Mouse (Mus musculus) forebrain, embryonic 16.5 days (tissue): Measurements from ENCODE around the gene Fry. TPM values are rescaled to one million over a fixed set of nuclear protein-coding genes. Genes with fewer than 3 reads are reported as not detected.

Experiments used
- ATAC-seq: fragments of 200-750 bp; cut with Nextera tagmentation; 2 replicates; pipeline ENCODE4 v1.8.0; 2017; ENCODE audit warnings: mild to moderate bottlenecking, moderate library complexity
- H3K27ac ChIP-seq: fragments of 300-500 bp; sonication (generic); 2 replicates; pipeline ENCODE4 v1.5.1; 2014; ENCODE audit warnings: low read length, control low read depth
- H3K27me3 ChIP-seq: fragments of 300-500 bp; sonication (generic); replicated peaks from 2 replicates; pipeline ENCODE4 v1.6.1; 2014; ENCODE audit warnings: low read length; ENCODE audit not compliant: control insufficient read depth, insufficient read depth
- H3K36me3 ChIP-seq: fragments of 300-500 bp; sonication (generic); 2 replicates; pipeline ENCODE4 v1.6.1; 2014; ENCODE audit not compliant: control insufficient read depth, insufficient read depth
- H3K4me1 ChIP-seq: fragments of 300-500 bp; sonication (generic); replicated peaks from 2 replicates; pipeline ENCODE4 v1.6.1; 2014; ENCODE audit warnings: low read length; ENCODE audit not compliant: control insufficient read depth, insufficient read depth
- H3K4me2 ChIP-seq: fragments of 300-500 bp; sonication (generic); 2 replicates; pipeline ENCODE4 v1.6.1; 2014; ENCODE audit warnings: mild to moderate bottlenecking, low read length, control low read depth
- H3K4me3 ChIP-seq: fragments of 300-500 bp; sonication (generic); replicated peaks from 2 replicates; pipeline ENCODE4 v1.5.1; 2014; ENCODE audit warnings: mild to moderate bottlenecking, low read length, control low read depth
- H3K9ac ChIP-seq: fragments of 300-500 bp; sonication (generic); replicated peaks from 2 replicates; pipeline ENCODE4 v1.6.1; 2014; ENCODE audit warnings: low read depth, low read length, control low read depth
- H3K9me3 ChIP-seq: fragments of 300-500 bp; sonication (generic); 2 replicates; pipeline ENCODE4 v1.6.1; 2016; ENCODE audit warnings: low read length; ENCODE audit not compliant: control insufficient read depth
- WGBS: fragments of 180-500 bp; shearing (Covaris S2); extraction: QIAGEN DNeasy Blood & Tissue Kit; methylation state at CpG from one replicate; pipeline ENCODE4 v1.1.7; 2014; 5-methylcytosine and 5-hydroxymethylcytosine counted together
- polyA plus RNA-seq: library from polyadenylated mRNA; unstranded; fragments of >200 nt; fragmentation: Nextera tagmentation; extraction: Ambion mirVana; gene quantifications from 2 replicates; pipeline ENCODE4 v1.2.1, GENCODE M21; 2015

Gene Fry
- polyA plus RNA-seq, 1 experiment from 2014 or later: 45.4 TPM

- no peaks in the 10 kb centered on the region for H3K27me3 ChIP-seq
- H3K4me1 ChIP-seq: peaks cover 15% of the 10 kb centered on the region
- H3K9me3 ChIP-seq: no peaks in the 10 kb centered on the region
- no peak overlapping the region for H3K27ac ChIP-seq
- peak overlapping the region; percentile 67 for H3K4me2 ChIP-seq
- no peak for ATAC-seq
- 71% methylated on average over 12 of the region's 12 CpGs for WGBS
- H3K4me3 ChIP-seq: no peak overlapping the region
- no peaks in the 10 kb centered on the region for H3K36me3 ChIP-seq
- no peak overlapping the region for H3K9ac ChIP-seq
Measured at GRCm38 (mm10) chr5:150263162-150263561, 144.7 kb downstream of the Fry start.

DNA sequence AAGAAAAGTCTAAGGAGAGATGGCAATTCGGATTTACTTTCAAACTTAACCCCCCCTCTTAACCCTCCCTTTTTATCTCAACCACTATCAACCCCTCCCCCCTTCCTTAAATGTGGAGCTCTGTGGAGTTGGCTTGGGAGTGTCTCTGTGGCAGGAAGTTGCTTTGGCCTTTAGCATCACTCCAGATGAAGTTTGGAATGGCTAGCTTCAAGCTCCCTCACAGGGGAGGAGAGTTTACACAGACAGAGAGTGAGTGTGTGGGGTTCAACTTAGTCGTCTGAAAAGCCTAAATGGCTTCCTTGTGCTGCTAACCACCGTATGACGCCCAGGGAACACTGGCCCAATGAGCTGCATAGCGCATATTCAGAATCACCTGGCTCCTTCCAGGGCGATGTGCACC, 145.2 kb downstream of the Fry start:
- WGBS: 85% methylated on average over 6 of the region's 6 CpGs
- no peaks in the 10 kb centered on the region for H3K27me3 ChIP-seq
- H3K4me1 ChIP-seq: peaks cover 12% of the 10 kb centered on the region
- H3K27ac ChIP-seq: no peak overlapping the region
- no peak overlapping the region for H3K4me3 ChIP-seq
- no peaks in the 10 kb centered on the region for H3K9me3 ChIP-seq
- no peak overlapping the region for H3K9ac ChIP-seq
- no peak overlapping the region for H3K4me2 ChIP-seq
- no peak for ATAC-seq
- no peaks in the 10 kb centered on the region for H3K36me3 ChIP-seq

DNA sequence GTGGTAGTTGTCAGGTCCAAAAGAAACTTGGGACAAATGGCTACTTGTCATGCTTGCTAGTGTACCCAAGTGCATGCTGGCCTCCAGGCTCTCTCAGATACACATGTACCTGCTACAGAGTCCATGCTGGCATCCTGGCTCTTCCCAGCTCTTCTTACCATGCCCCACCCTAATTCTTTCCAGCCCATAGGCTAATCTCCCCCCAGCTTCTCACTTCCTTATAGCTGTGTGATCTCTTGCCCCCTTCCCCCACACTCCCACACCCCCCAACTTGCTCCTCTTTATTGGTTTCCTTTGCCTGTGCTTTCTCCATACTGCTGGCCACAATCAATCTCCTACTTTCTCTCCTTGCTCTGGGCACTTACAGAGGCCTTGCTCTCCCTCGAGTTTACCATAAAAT, 146.6 kb downstream of the Fry start:
- 56% methylated on average over 1 of the region's 1 CpGs for WGBS
- Histone ChIP-seq H3K4me1 (peaks cover 9% of the 10 kb centered on the region), H3K36me3 (no peaks in the 10 kb centered on the region), H3K4me3 (no peak overlapping the region), H3K27me3 (no peaks in the 10 kb centered on the region), H3K9ac (no peak overlapping the region), H3K9me3 (no peaks in the 10 kb centered on the region), H3K4me2 (no peak overlapping the region), H3K27ac (no peak overlapping the region)
- ATAC-seq: no peak

GRCm38 (mm10) chr5:150265953-150266352, 147.5 kb downstream of the Fry start:
- Histone ChIP-seq H3K27me3 (no peaks in the 10 kb centered on the region), H3K4me1 (peaks cover 9% of the 10 kb centered on the region), H3K36me3 (no peaks in the 10 kb centered on the region), H3K4me3 (no peak overlapping the region), H3K9ac (no peak overlapping the region), H3K9me3 (no peaks in the 10 kb centered on the region), H3K27ac (no peak overlapping the region), H3K4me2 (no peak overlapping the region)
- ATAC-seq: no peak
- 63% methylated on average over 2 of the region's 2 CpGs for WGBS

DNA sequence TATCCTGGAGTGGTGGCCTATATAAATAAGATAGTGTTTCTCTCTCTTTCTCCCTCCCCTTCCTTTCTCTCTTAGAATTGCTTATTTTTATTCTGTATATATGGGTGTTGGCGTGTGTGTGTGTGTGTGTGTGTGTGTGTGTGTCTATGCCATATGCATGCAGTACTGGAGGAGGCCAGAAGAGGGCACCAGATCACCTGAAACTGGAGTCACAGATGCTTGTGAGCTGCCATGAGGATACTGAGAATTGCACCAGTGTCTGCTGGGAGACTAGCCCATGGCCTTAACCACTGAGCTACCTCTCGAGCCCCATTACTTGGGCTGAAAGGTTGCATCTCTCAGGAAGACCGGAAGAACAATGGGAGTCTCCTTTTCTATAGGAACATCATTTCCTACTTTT, 149.8 kb downstream of the Fry start:
- Histone ChIP-seq H3K4me2 (no peak overlapping the region), H3K4me3 (no peak overlapping the region), H3K9me3 (no peaks in the 10 kb centered on the region), H3K27me3 (no peaks in the 10 kb centered on the region), H3K4me1 (peaks cover 3% of the 10 kb centered on the region; the same call in 1 of the 2 replicates), H3K9ac (no peak overlapping the region), H3K27ac (no peak overlapping the region), H3K36me3 (no peaks in the 10 kb centered on the region)
- WGBS: 99% methylated on average over 3 of the region's 3 CpGs
- ATAC-seq: no peak

- Histone ChIP-seq H3K27ac (no peak overlapping the region), H3K9me3 (no peaks in the 10 kb centered on the region), H3K9ac (no peak overlapping the region), H3K4me3 (no peak overlapping the region), H3K36me3 (no peaks in the 10 kb centered on the region), H3K27me3 (no peaks in the 10 kb centered on the region), H3K4me1 (no peaks in the 10 kb centered on the region), H3K4me2 (no peak overlapping the region)
- 82% methylated on average over 4 of the region's 4 CpGs for WGBS
- no peak for ATAC-seq
Measured at GRCm38 (mm10) chr5:150270468-150270867, 152.0 kb downstream of the Fry start.

DNA sequence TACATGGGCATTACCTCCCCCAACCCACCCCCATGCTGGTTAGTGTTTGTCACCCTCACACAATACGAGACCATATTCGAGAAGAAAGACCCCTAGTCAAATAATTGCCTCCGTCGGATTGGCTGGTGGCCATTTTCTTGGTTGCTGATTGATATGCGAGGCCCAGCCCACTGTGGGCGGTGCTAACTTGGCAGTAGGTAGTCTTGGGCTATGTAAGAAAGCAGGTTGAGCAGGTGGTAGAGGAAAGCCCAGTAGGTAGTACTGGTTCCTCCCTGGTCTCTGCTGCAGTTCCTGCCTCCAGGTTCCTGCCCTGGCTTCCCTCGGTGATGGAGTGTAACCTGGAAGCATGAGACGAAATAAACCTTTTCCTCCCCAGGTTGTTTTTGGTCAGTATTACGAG, 153.7 kb downstream of the Fry start:
- H3K4me1 ChIP-seq: no peaks in the 10 kb centered on the region
- H3K4me2 ChIP-seq: no peak overlapping the region
- H3K9me3 ChIP-seq: no peaks in the 10 kb centered on the region
- no peaks in the 10 kb centered on the region for H3K36me3 ChIP-seq
- no peak overlapping the region for H3K27ac ChIP-seq
- 87% methylated on average over 9 of the region's 9 CpGs for WGBS
- no peak for ATAC-seq
- H3K4me3 ChIP-seq: no peak overlapping the region
- H3K9ac ChIP-seq: no peak overlapping the region
- no peaks in the 10 kb centered on the region for H3K27me3 ChIP-seq

GRCm38 (mm10) chr5:150275314-150275713, 156.9 kb downstream of the Fry start:
- ATAC-seq: no peak
- Histone ChIP-seq H3K27me3 (no peaks in the 10 kb centered on the region), H3K9ac (no peak overlapping the region), H3K27ac (no peak overlapping the region), H3K36me3 (no peaks in the 10 kb centered on the region), H3K4me3 (no peak overlapping the region), H3K4me2 (no peak overlapping the region), H3K9me3 (no peaks in the 10 kb centered on the region), H3K4me1 (no peaks in the 10 kb centered on the region)
- 95% methylated on average over 6 of the region's 6 CpGs for WGBS

DNA sequence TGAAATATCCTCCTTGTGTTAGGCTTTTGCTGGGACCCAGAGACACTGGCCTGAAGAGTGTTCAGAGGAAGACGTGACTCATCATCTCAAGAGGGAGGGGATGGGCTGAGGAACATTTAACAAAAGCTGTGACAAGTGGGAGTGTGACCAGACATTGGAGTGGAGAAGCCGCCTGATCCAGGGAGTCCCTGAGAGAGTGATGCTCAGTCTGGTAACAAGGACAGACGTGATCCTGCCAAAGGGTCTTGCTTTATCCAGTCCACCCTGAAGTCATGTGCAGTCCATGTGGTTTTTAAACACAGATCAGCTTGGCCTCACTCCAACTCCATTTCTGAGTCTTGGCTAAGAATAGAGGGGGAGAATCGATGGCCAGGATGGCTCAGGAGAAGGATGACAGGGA, 158.2 kb downstream of the Fry start:
- no peak overlapping the region for H3K27ac ChIP-seq
- no peak overlapping the region for H3K4me3 ChIP-seq
- no peaks in the 10 kb centered on the region for H3K27me3 ChIP-seq
- H3K4me2 ChIP-seq: no peak overlapping the region
- ATAC-seq: no peak
- WGBS: 82% methylated on average over 4 of the region's 4 CpGs
- no peaks in the 10 kb centered on the region for H3K4me1 ChIP-seq
- no peaks in the 10 kb centered on the region for H3K36me3 ChIP-seq
- no peak overlapping the region for H3K9ac ChIP-seq
- no peaks in the 10 kb centered on the region for H3K9me3 ChIP-seq

GRCm38 (mm10) chr5:150279387-150279786, 160.9 kb downstream of the Fry start:
- Histone ChIP-seq H3K9ac (no peak overlapping the region), H3K4me2 (no peak overlapping the region), H3K4me1 (no peaks in the 10 kb centered on the region), H3K36me3 (no peaks in the 10 kb centered on the region), H3K27me3 (no peaks in the 10 kb centered on the region), H3K27ac (no peak overlapping the region), H3K4me3 (no peak overlapping the region), H3K9me3 (no peaks in the 10 kb centered on the region)
- WGBS: 60% methylated on average over 6 of the region's 6 CpGs
- no peak for ATAC-seq
